Mouse (Mus musculus) midbrain, embryonic 11.5 days (tissue): ENCODE data around the gene Lrit2. TPM values are rescaled to one million over a fixed set of nuclear protein-coding genes. Genes with fewer than 3 reads are reported as not detected.

Experiments used
- ATAC-seq: fragments of 200-750 bp; cut with Nextera tagmentation; 2 replicates; pipeline ENCODE4 v1.8.0; 2017; ENCODE audit warnings: moderate TSS enrichment, moderate library complexity; ENCODE audit not compliant: low FRiP score
- DNase-seq: peaks from one replicate; pipeline ENCODE4 v3.0.0; 2015; ENCODE audit warnings: low spot score; ENCODE audit errors: missing footprints
- H3K27ac ChIP-seq: fragments of 300-500 bp; sonication (generic); 2 replicates; pipeline ENCODE4 v1.5.1; 2014; ENCODE audit warnings: low read depth, low read length
- H3K27me3 ChIP-seq: fragments of 300-500 bp; sonication (generic); 2 replicates; pipeline ENCODE4 v1.6.1; 2014; ENCODE audit warnings: mild to moderate bottlenecking, low read length, moderate library complexity, mixed read lengths; ENCODE audit not compliant: control insufficient read depth, insufficient read depth
- H3K36me3 ChIP-seq: fragments of 300-500 bp; sonication (generic); 2 replicates; pipeline ENCODE4 v1.6.1; 2014; ENCODE audit warnings: mild to moderate bottlenecking, low read length, moderate library complexity, mixed read lengths; ENCODE audit not compliant: control insufficient read depth, insufficient read depth
- H3K4me1 ChIP-seq: fragments of 300-500 bp; sonication (generic); 2 replicates; pipeline ENCODE4 v1.6.1; 2014; ENCODE audit warnings: low read length; ENCODE audit not compliant: control insufficient read depth, insufficient read depth
- H3K4me2 ChIP-seq: fragments of 300-500 bp; sonication (generic); 2 replicates; pipeline ENCODE4 v1.6.1; 2014; ENCODE audit warnings: mild to moderate bottlenecking, moderate library complexity
- H3K4me3 ChIP-seq: fragments of 300-500 bp; sonication (generic); 2 replicates; pipeline ENCODE4 v1.5.1; 2014; ENCODE audit warnings: low read depth, low read length
- H3K9ac ChIP-seq: fragments of 300-500 bp; sonication (generic); 2 replicates; pipeline ENCODE4 v1.6.1; 2014; ENCODE audit warnings: low read length
- H3K9me3 ChIP-seq: fragments of 300-500 bp; sonication (generic); 2 replicates; pipeline ENCODE4 v1.6.1; 2016; ENCODE audit warnings: low read length; ENCODE audit not compliant: control insufficient read depth
- WGBS: fragments of 180-500 bp; shearing (Covaris S2); extraction: QIAGEN DNeasy Blood & Tissue Kit; methylation state at CpG from one replicate; pipeline ENCODE4 v1.1.7; 2014; 5-methylcytosine and 5-hydroxymethylcytosine counted together
- polyA plus RNA-seq: library from polyadenylated mRNA; unstranded; fragments of >200 nt; fragmentation: Nextera tagmentation; extraction: Ambion mirVana; gene quantifications from 2 replicates; pipeline ENCODE4 v1.2.1, GENCODE M21; 2014

Gene Lrit2
- polyA plus RNA-seq, 1 experiment from 2014 or later = not detected

- 72% methylated on average over 5 of the region's 5 CpGs for WGBS
- H3K4me2 ChIP-seq = no peak overlapping the region
- no peak overlapping the region for H3K4me3 ChIP-seq
- H3K27ac ChIP-seq = no peak overlapping the region
- H3K27me3 ChIP-seq = no peaks in the 10 kb centered on the region; the same call in 1 of the 2 replicates
- no peaks in the 10 kb centered on the region for H3K9me3 ChIP-seq
- DNase-seq (no peak), ATAC-seq (no peak)
- no peak overlapping the region for H3K9ac ChIP-seq
- H3K4me1 ChIP-seq = no peaks in the 10 kb centered on the region
- no peaks in the 10 kb centered on the region for H3K36me3 ChIP-seq
Measured at GRCm38 (mm10) chr14:37104747-37105146, 37.0 kb downstream of the Lrit2 start.

GRCm38 (mm10) chr14:37105846-37106245 is 38.1 kb downstream of the Lrit2 start:
- H3K9me3 ChIP-seq = no peaks in the 10 kb centered on the region
- no peaks in the 10 kb centered on the region for H3K27me3 ChIP-seq
- 36% methylated on average over 7 of the region's 7 CpGs for WGBS
- no peaks in the 10 kb centered on the region for H3K36me3 ChIP-seq
- no peak overlapping the region for H3K4me2 ChIP-seq
- H3K4me3 ChIP-seq = no peak overlapping the region
- no peak overlapping the region for H3K27ac ChIP-seq
- ATAC-seq = no peak
- no peak overlapping the region for H3K9ac ChIP-seq
- DNase-seq = no peak
- no peaks in the 10 kb centered on the region for H3K4me1 ChIP-seq

GRCm38 (mm10) chr14:37109460-37109859 is 41.7 kb downstream of the Lrit2 start:
- no peak overlapping the region for H3K4me3 ChIP-seq
- H3K36me3 ChIP-seq = no peaks in the 10 kb centered on the region
- H3K27me3 ChIP-seq = no peaks in the 10 kb centered on the region
- H3K4me1 ChIP-seq = no peaks in the 10 kb centered on the region
- no peak overlapping the region for H3K4me2 ChIP-seq
- no peak for DNase-seq
- WGBS = 87% methylated on average over 8 of the region's 8 CpGs
- H3K9ac ChIP-seq = no peak overlapping the region
- H3K9me3 ChIP-seq = no peaks in the 10 kb centered on the region
- H3K27ac ChIP-seq = no peak overlapping the region
- no peak for ATAC-seq

- no peaks in the 10 kb centered on the region for H3K4me1 ChIP-seq
- 75% methylated on average over 9 of the region's 9 CpGs for WGBS
Measured at GRCm38 (mm10) chr14:37109975-37110374, 42.2 kb downstream of the Lrit2 start.

GRCm38 (mm10) chr14:37110456-37110855 is 42.7 kb downstream of the Lrit2 start:
- no peak overlapping the region for H3K4me3 ChIP-seq
- no peaks in the 10 kb centered on the region for H3K9me3 ChIP-seq
- ATAC-seq = no peak
- no peak overlapping the region for H3K9ac ChIP-seq
- DNase-seq = no peak
- H3K27me3 ChIP-seq = no peaks in the 10 kb centered on the region
- no peaks in the 10 kb centered on the region for H3K36me3 ChIP-seq
- H3K4me1 ChIP-seq = no peaks in the 10 kb centered on the region
- no peak overlapping the region for H3K4me2 ChIP-seq
- 89% methylated on average over 2 of the region's 2 CpGs for WGBS
- no peak overlapping the region for H3K27ac ChIP-seq

More at GRCm38 (mm10) chr14:37109975-37110374, 42.2 kb downstream of the Lrit2 start:
- Histone ChIP-seq H3K4me2 (no peak overlapping the region), H3K4me3 (no peak overlapping the region), H3K9me3 (no peaks in the 10 kb centered on the region), H3K9ac (no peak overlapping the region), H3K27me3 (no peaks in the 10 kb centered on the region), H3K36me3 (no peaks in the 10 kb centered on the region), H3K27ac (no peak overlapping the region)
- DNase-seq (no peak), ATAC-seq (no peak)

- H3K4me1 ChIP-seq = no peaks in the 10 kb centered on the region
- H3K4me3 ChIP-seq = no peak overlapping the region
- no peak for DNase-seq
- ATAC-seq = no peak
- no peaks in the 10 kb centered on the region for H3K9me3 ChIP-seq
- no peak overlapping the region for H3K27ac ChIP-seq
- no peaks in the 10 kb centered on the region for H3K27me3 ChIP-seq
- no peak overlapping the region for H3K4me2 ChIP-seq
- H3K9ac ChIP-seq = no peak overlapping the region
- H3K36me3 ChIP-seq = no peaks in the 10 kb centered on the region
Measured at GRCm38 (mm10) chr14:37111371-37111770, 43.6 kb downstream of the Lrit2 start.

GRCm38 (mm10) chr14:37112931-37113330 is 45.2 kb downstream of the Lrit2 start:
- H3K4me1 ChIP-seq = no peaks in the 10 kb centered on the region
- H3K4me2 ChIP-seq = no peak overlapping the region
- no peak overlapping the region for H3K27ac ChIP-seq
- H3K9me3 ChIP-seq = no peaks in the 10 kb centered on the region
- no peak for ATAC-seq
- no peak for DNase-seq
- no peaks in the 10 kb centered on the region for H3K27me3 ChIP-seq
- 92% methylated on average over 7 of the region's 7 CpGs for WGBS
- no peak overlapping the region for H3K4me3 ChIP-seq
- no peak overlapping the region for H3K9ac ChIP-seq
- H3K36me3 ChIP-seq = no peaks in the 10 kb centered on the region

- WGBS = 72% methylated on average over 3 of the region's 3 CpGs
Measured at GRCm38 (mm10) chr14:37113922-37114321, 46.2 kb downstream of the Lrit2 start, which contains the start of gene 2610528A11Rik. Gene 2610528A11Rik (minus strand): TSS chr14:37114022.

GRCm38 (mm10) chr14:37119233-37119632 is 51.5 kb downstream of the Lrit2 start:
- WGBS = 98% methylated on average over 4 of the region's 4 CpGs

More at GRCm38 (mm10) chr14:37113922-37114321, 46.2 kb downstream of the Lrit2 start, which contains the start of gene 2610528A11Rik:
- ATAC-seq (no peak), DNase-seq (no peak)
- Histone ChIP-seq H3K4me1 (no peaks in the 10 kb centered on the region), H3K9ac (no peak within 1 kb of the TSS), H3K4me2 (no peak within 1 kb of the TSS), H3K4me3 (no peak within 1 kb of the TSS), H3K9me3 (no peaks in the 10 kb centered on the region), H3K27me3 (no peaks in the 10 kb centered on the region), H3K27ac (no peak within 1 kb of the TSS), H3K36me3 (no peaks in the 10 kb centered on the region)

More at GRCm38 (mm10) chr14:37119233-37119632, 51.5 kb downstream of the Lrit2 start:
- Histone ChIP-seq H3K27ac (no peak overlapping the region), H3K9me3 (no peaks in the 10 kb centered on the region), H3K27me3 (no peaks in the 10 kb centered on the region), H3K9ac (no peak overlapping the region), H3K4me3 (no peak overlapping the region), H3K36me3 (no peaks in the 10 kb centered on the region), H3K4me1 (no peaks in the 10 kb centered on the region), H3K4me2 (no peak overlapping the region)
- ATAC-seq (no peak), DNase-seq (no peak)
